Mouse (Mus musculus) forebrain, embryonic 13.5 days (tissue): ENCODE results near the gene Jph4. TPM values are rescaled to one million over a fixed set of nuclear protein-coding genes. Genes with fewer than 3 reads are reported as not detected.
A peak's percentile ranks its signal among the peaks of the same experiment; 100 is the strongest.

Experiments
- ATAC-seq: fragments of 200-750 bp; cut with Nextera tagmentation; 2 replicates; pipeline ENCODE4 v1.8.0; 2017
- H3K27ac ChIP-seq: fragments of 300-500 bp; sonication (generic); 2 replicates; pipeline ENCODE4 v1.5.1; 2015; ENCODE audit warnings: inconsistent platforms, mild to moderate bottlenecking, moderate library complexity
- H3K27me3 ChIP-seq: fragments of 300-500 bp; sonication (generic); 2 replicates; pipeline ENCODE4 v1.6.1; 2015; ENCODE audit warnings: mild to moderate bottlenecking, inconsistent platforms
- H3K36me3 ChIP-seq: fragments of 300-500 bp; sonication (generic); 2 replicates; pipeline ENCODE4 v1.6.1; 2015; ENCODE audit warnings: mild to moderate bottlenecking, inconsistent platforms; ENCODE audit not compliant: poor library complexity, severe bottlenecking
- H3K4me1 ChIP-seq: fragments of 300-500 bp; sonication (generic); 2 replicates; pipeline ENCODE4 v1.6.1; 2015; ENCODE audit warnings: inconsistent platforms
- H3K4me2 ChIP-seq: fragments of 300-500 bp; sonication (generic); 2 replicates; pipeline ENCODE4 v1.6.1; 2015; ENCODE audit warnings: inconsistent platforms, mild to moderate bottlenecking, moderate library complexity
- H3K4me3 ChIP-seq: fragments of 300-500 bp; sonication (generic); 2 replicates; pipeline ENCODE4 v1.5.1; 2015; ENCODE audit warnings: mild to moderate bottlenecking, inconsistent platforms
- H3K9ac ChIP-seq: fragments of 300-500 bp; sonication (generic); 2 replicates; pipeline ENCODE4 v1.6.1; 2015; ENCODE audit warnings: mild to moderate bottlenecking, inconsistent platforms
- H3K9me3 ChIP-seq: fragments of 300-500 bp; sonication (generic); replicated peaks from 2 replicates; pipeline ENCODE4 v1.6.1; 2016; ENCODE audit warnings: inconsistent platforms
- WGBS: fragments of 180-500 bp; shearing (Covaris S2); methylation state at CpG from one replicate; pipeline ENCODE4 v1.1.7; 2015; 5-methylcytosine and 5-hydroxymethylcytosine counted together
- polyA plus RNA-seq: library from polyadenylated mRNA; unstranded; fragments of >200 nt; fragmentation: Nextera tagmentation; extraction: Ambion mirVana; gene quantifications from 2 replicates; pipeline ENCODE4 v1.2.1, GENCODE M21; 2015

Jph4 gene
- polyA plus RNA-seq, 1 experiment from 2014 or later = 17.7 TPM

GRCm38 (mm10) chr14:55076224-55076623, 40.5 kb downstream of the Jph4 start:
- Histone ChIP-seq H3K27ac (peak overlapping the region; percentile 92), H3K4me1 (peaks cover 68% of the 10 kb centered on the region), H3K4me3 (no peak overlapping the region), H3K4me2 (no peak overlapping the region), H3K27me3 (no peaks in the 10 kb centered on the region), H3K36me3 (peaks cover 45% of the 10 kb centered on the region), H3K9ac (peak overlapping the region; percentile 22; the same call in 1 of the 2 replicates), H3K9me3 (no peaks in the 10 kb centered on the region)
- 29% methylated on average over 6 of the region's 6 CpGs for whole genome bisulfite sequencing
- ATAC-seq = no peak

GRCm38 (mm10) chr14:55074416-55074815, 42.3 kb downstream of the Jph4 start:
- H3K4me1 ChIP-seq = peaks cover 55% of the 10 kb centered on the region
- no peaks in the 10 kb centered on the region for H3K9me3 ChIP-seq
- H3K9ac ChIP-seq = no peak overlapping the region
- H3K4me3 ChIP-seq = no peak overlapping the region
- no peak for ATAC-seq
- H3K36me3 ChIP-seq = peaks cover 59% of the 10 kb centered on the region
- WGBS = 93% methylated on average over 12 of the region's 12 CpGs
- no peaks in the 10 kb centered on the region for H3K27me3 ChIP-seq
- H3K4me2 ChIP-seq = no peak overlapping the region
- no peak overlapping the region for H3K27ac ChIP-seq

- H3K36me3 ChIP-seq = peaks cover 85% of the 10 kb centered on the region
- H3K9me3 ChIP-seq = no peaks in the 10 kb centered on the region
- H3K4me3 ChIP-seq = no peak overlapping the region
- 32% methylated on average over 19 of the region's 19 CpGs for WGBS
- no peaks in the 10 kb centered on the region for H3K27me3 ChIP-seq
- peaks cover 29% of the 10 kb centered on the region for H3K4me1 ChIP-seq
- H3K4me2 ChIP-seq = no peak overlapping the region
- H3K27ac ChIP-seq = peak overlapping the region; percentile 37; the same call in 1 of the 2 replicates
- peak overlapping the region; percentile 34; the same call in 1 of the 2 replicates for H3K9ac ChIP-seq
- no peak for ATAC-seq
These were observed 45.0 kb downstream of the Jph4 start for GRCm38 (mm10) chr14:55071756-55072155.

- 94% methylated on average over 8 of the region's 8 CpGs for WGBS
- no peak overlapping the region for H3K4me2 ChIP-seq
- H3K9ac ChIP-seq = no peak overlapping the region
- H3K9me3 ChIP-seq = no peaks in the 10 kb centered on the region
- H3K4me3 ChIP-seq = no peak overlapping the region
- H3K36me3 ChIP-seq = peaks cover 95% of the 10 kb centered on the region
- H3K27me3 ChIP-seq = no peaks in the 10 kb centered on the region
- H3K27ac ChIP-seq = 0 out of 2 replicates have a peak overlapping the region, but pooled peaks have one; percentile 7
- ATAC-seq = no peak
- peaks cover 28% of the 10 kb centered on the region for H3K4me1 ChIP-seq
These were observed 50.7 kb downstream of the Jph4 start for GRCm38 (mm10) chr14:55066042-55066441.

GRCm38 (mm10) chr14:55065391-55065790, 51.3 kb downstream of the Jph4 start:
- Histone ChIP-seq H3K9me3 (no peaks in the 10 kb centered on the region), H3K36me3 (peaks cover 94% of the 10 kb centered on the region), H3K4me2 (no peak overlapping the region), H3K9ac (no peak overlapping the region), H3K4me3 (no peak overlapping the region), H3K27ac (no peak overlapping the region), H3K4me1 (peaks cover 35% of the 10 kb centered on the region), H3K27me3 (no peaks in the 10 kb centered on the region)
- 89% methylated on average over 13 of the region's 13 CpGs for WGBS
- ATAC-seq = no peak

- H3K4me3 ChIP-seq = no peak overlapping the region
- H3K9me3 ChIP-seq = no peaks in the 10 kb centered on the region
- no peak overlapping the region for H3K9ac ChIP-seq
- no peak overlapping the region for H3K4me2 ChIP-seq
- 0 out of 2 replicates have a peak overlapping the region, but pooled peaks have one; percentile 8 for H3K27ac ChIP-seq
- no peak for ATAC-seq
- 86% methylated on average over 35 of the region's 35 CpGs for WGBS
- H3K27me3 ChIP-seq = no peaks in the 10 kb centered on the region
- H3K36me3 ChIP-seq = peaks cover 91% of the 10 kb centered on the region
- H3K4me1 ChIP-seq = peaks cover 41% of the 10 kb centered on the region
These were observed 52.0 kb downstream of the Jph4 start for GRCm38 (mm10) chr14:55064481-55065370.

GRCm38 (mm10) chr14:55063581-55064381, 53.0 kb downstream of the Jph4 start:
- no peak for ATAC-seq
- Histone ChIP-seq H3K27me3 (no peaks in the 10 kb centered on the region), H3K27ac (peak overlapping the region; percentile 70; the same call in 1 of the 2 replicates), H3K4me3 (no peak overlapping the region), H3K9me3 (no peaks in the 10 kb centered on the region), H3K36me3 (peaks cover 88% of the 10 kb centered on the region), H3K4me1 (peaks cover 50% of the 10 kb centered on the region), H3K4me2 (peak overlapping the region; percentile 36; the same call in 1 of the 2 replicates), H3K9ac (peak overlapping the region; percentile 10; the same call in 1 of the 2 replicates)
- 92% methylated on average over 22 of the region's 22 CpGs for WGBS

- 88% methylated on average over 5 of the region's 5 CpGs for WGBS
- ATAC-seq = no peak
- Histone ChIP-seq H3K9me3 (no peaks in the 10 kb centered on the region), H3K4me2 (peak overlapping the region; percentile 36), H3K9ac (peak overlapping the region; percentile 5), H3K27me3 (no peaks in the 10 kb centered on the region), H3K4me3 (no peak overlapping the region), H3K36me3 (peaks cover 83% of the 10 kb centered on the region), H3K27ac (peak overlapping the region; percentile 70), H3K4me1 (peaks cover 57% of the 10 kb centered on the region)
These were observed 53.6 kb downstream of the Jph4 start for GRCm38 (mm10) chr14:55063117-55063516.

GRCm38 (mm10) chr14:55062626-55063025, 54.1 kb downstream of the Jph4 start:
- Histone ChIP-seq H3K4me3 (peak overlapping the region; percentile 2), H3K36me3 (peaks cover 83% of the 10 kb centered on the region), H3K9ac (peak overlapping the region; percentile 5)

GRCm38 (mm10) chr14:55061845-55062244, 54.9 kb downstream of the Jph4 start:
- Histone ChIP-seq H3K27ac (peak overlapping the region; percentile 70), H3K4me1 (peaks cover 68% of the 10 kb centered on the region), H3K9me3 (no peaks in the 10 kb centered on the region), H3K4me3 (no peak overlapping the region), H3K36me3 (peaks cover 78% of the 10 kb centered on the region), H3K4me2 (peak overlapping the region; percentile 36), H3K27me3 (no peaks in the 10 kb centered on the region), H3K9ac (peak overlapping the region; percentile 5; the same call in 1 of the 2 replicates)
- ATAC-seq = no peak
- WGBS = 56% methylated on average over 7 of the region's 7 CpGs

More at GRCm38 (mm10) chr14:55062626-55063025, 54.1 kb downstream of the Jph4 start:
- H3K4me1 ChIP-seq = peaks cover 60% of the 10 kb centered on the region
- 27% methylated on average over 17 of the region's 17 CpGs for WGBS
- no peaks in the 10 kb centered on the region for H3K27me3 ChIP-seq
- peak overlapping the region; percentile 36 for H3K4me2 ChIP-seq
- H3K27ac ChIP-seq = peak overlapping the region; percentile 70
- ATAC-seq = peak; percentile 73
- H3K9me3 ChIP-seq = no peaks in the 10 kb centered on the region

- ATAC-seq = no peak
- H3K36me3 ChIP-seq = peaks cover 58% of the 10 kb centered on the region
- no peaks in the 10 kb centered on the region for H3K9me3 ChIP-seq
- peak overlapping the region; percentile 61 for H3K4me2 ChIP-seq
- peaks cover 87% of the 10 kb centered on the region for H3K4me1 ChIP-seq
- WGBS = 23% methylated on average over 5 of the region's 5 CpGs
- H3K9ac ChIP-seq = 0 out of 2 replicates have a peak overlapping the region, but pooled peaks have one; percentile 18
- no peak overlapping the region for H3K4me3 ChIP-seq
- H3K27ac ChIP-seq = peak overlapping the region; percentile 68
- H3K27me3 ChIP-seq = no peaks in the 10 kb centered on the region
These were observed 56.8 kb downstream of the Jph4 start for GRCm38 (mm10) chr14:55059931-55060330.
